Mouse (Mus musculus): ENCODE measurements around the gene Car11. TPM values are rescaled to one million over a fixed set of nuclear protein-coding genes. Genes with fewer than 3 reads are reported as not detected.

Gene Car11
- total RNA-seq, 2 experiments from 2014 or later = not detected

GRCm38 (mm10) chr7:45720413-45721233, 21.0 kb downstream of the Car11 start, which contains the start of gene Fam83e:
Fam83e (plus strand) TSS chr7:45721212.
- no peak for ATAC-seq (replicated peaks; ENCODE audit: poor library complexity, severe bottlenecking)

GRCm38 (mm10) chr7:45721234-45721571, 21.6 kb downstream of the Car11 start:
- ATAC-seq (replicated peaks; ENCODE audit: poor library complexity, severe bottlenecking) = no peak

- ATAC-seq (replicated peaks; ENCODE audit: poor library complexity, severe bottlenecking) = no peak
Observed at GRCm38 (mm10) chr7:45721642-45722347, 22.2 kb downstream of the Car11 start.

GRCm38 (mm10) chr7:45722348-45722713, 22.7 kb downstream of the Car11 start:
- no peak for ATAC-seq (replicated peaks; ENCODE audit: poor library complexity, severe bottlenecking)

DNA sequence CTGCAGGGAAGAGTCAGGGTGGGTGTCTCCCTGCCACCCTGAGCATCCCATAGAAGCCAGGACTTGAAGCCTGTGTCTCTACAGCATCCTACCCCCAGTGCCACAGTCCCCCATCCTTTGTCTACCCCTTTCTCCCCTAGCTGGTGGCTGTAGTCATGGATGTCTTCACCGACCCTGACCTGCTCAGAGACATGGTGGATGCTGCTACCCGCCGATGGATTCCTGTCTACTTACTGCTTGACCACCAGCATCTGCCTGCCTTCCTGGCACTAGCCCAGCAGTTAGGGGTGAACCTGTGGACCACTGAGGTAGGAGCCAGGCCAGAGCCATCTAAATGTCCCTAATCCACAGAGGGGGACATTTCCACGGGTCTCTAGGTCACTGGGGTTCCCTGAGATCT, 23.7 kb downstream of the Car11 start:
- ATAC-seq (replicated peaks; ENCODE audit: poor library complexity, severe bottlenecking) = no peak

- ATAC-seq (replicated peaks; ENCODE audit: poor library complexity, severe bottlenecking) = no peak
Observed at GRCm38 (mm10) chr7:45723781-45724180, 24.1 kb downstream of the Car11 start.

GRCm38 (mm10) chr7:45725151-45725550, 25.5 kb downstream of the Car11 start:
- ATAC-seq (replicated peaks; ENCODE audit: poor library complexity, severe bottlenecking) = no peak

DNA sequence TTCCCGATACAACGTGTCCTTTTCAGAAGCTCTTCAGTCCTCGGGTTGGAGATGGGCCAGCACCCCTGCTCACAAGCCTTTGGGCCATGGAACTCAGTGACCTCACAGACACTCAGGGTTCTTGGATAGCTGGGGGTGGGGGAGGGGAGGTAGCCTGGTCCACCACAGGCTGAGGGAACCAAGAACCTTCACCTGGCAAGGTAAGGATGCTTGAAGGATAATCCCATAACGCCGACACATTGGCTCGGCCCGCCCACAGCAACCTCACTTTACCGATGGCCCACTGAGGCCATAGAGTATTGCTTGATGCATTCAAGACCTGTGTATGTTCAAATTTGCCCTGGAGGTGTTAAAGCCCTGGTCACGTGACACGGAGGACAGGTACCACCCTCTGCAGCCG, 26.1 kb downstream of the Car11 start, which contains the start of gene Spaca4:
TSS of gene Spaca4 (minus strand) at position 101 of the 400 bp plus-strand sequence.
- no peak for ATAC-seq (replicated peaks; ENCODE audit: poor library complexity, severe bottlenecking)

GRCm38 (mm10) chr7:45726419-45726818, 26.8 kb downstream of the Car11 start:
- no peak for ATAC-seq (replicated peaks; ENCODE audit: poor library complexity, severe bottlenecking)

GRCm38 (mm10) chr7:45727625-45728024, 28.0 kb downstream of the Car11 start:
- ATAC-seq (replicated peaks; ENCODE audit: poor library complexity, severe bottlenecking) = no peak

DNA sequence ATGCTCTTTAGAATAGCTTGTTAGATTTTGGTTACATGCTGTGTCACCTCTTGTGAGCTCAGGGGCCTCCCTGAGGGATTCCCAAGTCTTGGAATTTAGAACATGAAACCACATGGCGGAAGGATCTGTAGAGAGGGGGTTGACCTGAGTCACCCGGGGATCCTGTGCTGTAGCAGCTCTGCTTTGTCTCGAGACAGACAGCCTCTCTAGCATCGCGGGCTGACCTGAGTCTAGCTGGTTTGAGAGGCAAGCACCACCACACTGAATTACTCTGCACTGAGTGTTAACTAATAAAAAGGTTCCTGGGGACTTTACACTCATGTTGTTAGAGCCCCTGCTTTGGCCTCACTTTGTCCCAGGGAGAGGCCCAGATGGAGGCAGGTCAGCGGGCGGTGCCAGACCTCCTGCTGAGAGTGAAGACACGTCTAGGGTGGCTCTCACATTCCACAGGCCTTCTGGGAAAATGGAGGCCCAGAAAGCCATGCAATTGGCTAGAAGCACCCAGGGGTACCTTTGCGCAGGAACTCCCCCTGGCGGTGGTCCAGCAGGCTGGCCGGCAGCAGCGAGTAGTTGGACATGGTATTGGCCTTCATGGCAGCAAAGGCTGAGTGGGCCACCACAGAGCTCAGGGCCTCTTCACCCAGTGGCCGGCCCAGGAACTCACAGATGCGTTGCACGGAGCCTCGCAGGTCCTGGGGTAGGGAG, 31.2 kb downstream of the Car11 start:
- peak; percentile 82 for ATAC-seq (replicated peaks; ENCODE audit: poor library complexity, severe bottlenecking)

DNA sequence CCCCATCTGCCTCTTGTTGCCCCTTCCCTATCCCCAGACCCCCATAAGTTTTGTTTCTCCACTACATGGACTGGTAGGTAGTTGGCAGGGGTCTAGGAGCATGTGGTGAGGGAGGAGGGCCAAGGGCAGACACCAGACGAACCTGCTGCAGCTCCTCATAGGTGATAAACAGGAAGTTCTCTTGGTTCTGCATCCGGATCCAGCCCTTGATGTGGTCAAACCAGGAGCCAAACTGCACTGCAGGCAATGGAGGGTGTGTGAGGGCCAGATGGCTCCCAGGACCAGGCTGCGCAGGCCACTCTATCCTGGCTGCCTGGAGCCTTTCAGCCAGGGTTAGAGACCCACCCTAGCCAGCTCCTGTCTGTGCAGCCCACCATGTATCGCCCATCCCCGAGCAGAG, 33.8 kb downstream of the Car11 start:
- ATAC-seq (replicated peaks; ENCODE audit: poor library complexity, severe bottlenecking) = 0 out of 2 replicates have a peak, but pooled peaks have one; percentile 20

DNA sequence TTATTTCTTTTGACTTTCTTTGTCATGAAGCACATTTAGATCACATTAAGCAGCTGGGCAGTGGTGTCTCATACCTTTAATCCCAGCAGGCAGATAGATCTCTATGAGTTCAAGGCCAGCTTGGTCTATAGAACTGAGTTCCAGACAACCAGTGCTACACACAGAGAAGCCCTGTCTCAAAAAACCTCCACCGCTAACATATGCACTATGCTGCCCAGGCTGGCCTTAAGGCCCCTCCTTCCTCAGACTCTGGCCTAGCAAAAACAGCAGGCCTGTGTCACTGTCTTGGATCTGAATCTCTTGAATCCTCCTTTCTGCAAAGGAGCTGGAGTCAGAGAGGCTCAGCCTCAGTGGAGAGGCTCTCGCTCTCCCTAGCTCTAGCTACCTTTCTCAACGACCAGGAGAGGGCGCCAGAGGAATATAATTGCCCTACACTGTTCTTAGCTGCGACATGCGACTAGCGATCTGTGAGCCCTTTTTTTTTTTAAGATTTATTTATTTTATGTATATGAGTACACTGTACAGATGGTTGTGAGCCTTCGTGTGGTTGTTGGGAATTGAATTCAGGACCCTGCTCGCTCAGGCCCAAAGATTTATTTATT, 39.6 kb downstream of the Car11 start:
- peak; percentile 47 for ATAC-seq (replicated peaks; ENCODE audit: poor library complexity, severe bottlenecking)

DNA sequence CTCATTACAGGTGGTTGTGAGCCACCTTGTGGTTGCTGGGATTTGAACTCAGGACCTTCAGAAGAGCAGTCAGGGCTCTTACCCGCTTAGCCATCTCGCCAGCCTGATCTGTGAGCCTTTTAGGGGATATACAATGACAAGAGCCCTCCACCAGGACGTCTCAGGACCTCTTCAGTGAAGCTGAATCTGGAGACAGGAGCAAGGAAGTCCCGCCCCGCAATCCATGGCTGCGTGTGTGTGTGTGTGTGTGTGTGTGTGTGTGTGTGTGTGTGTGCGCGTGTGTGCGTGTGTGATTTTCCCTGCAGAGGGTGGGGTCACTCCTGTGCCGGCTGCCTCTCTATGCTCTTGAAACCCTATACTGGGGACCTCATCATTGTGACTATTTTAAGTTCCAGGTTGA, 40.2 kb downstream of the Car11 start:
- ATAC-seq (replicated peaks; ENCODE audit: poor library complexity, severe bottlenecking) = no peak

- ATAC-seq (replicated peaks; ENCODE audit: poor library complexity, severe bottlenecking) = peak; percentile 39
Observed at GRCm38 (mm10) chr7:45741308-45741707, 41.7 kb downstream of the Car11 start.

DNA sequence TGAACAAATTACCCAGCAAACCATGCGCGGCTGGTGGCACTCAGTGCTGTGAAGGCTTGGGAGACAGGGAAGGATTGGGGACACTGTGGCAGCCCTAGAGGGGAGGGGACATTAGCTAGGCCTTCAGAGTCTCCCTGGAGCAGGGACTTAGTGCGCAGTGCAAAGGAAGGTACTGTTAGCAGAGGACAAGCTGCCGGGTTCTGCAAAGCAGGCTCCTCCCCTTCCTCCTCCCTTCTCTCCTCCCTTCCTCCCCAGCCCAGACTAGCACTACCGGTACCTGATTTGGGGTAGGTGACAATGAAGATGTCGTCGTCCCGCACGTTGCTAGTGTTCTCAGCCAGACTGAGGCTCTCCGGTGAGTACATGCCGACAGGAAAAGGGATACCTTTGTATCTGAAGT, 42.1 kb downstream of the Car11 start:
- ATAC-seq (replicated peaks; ENCODE audit: poor library complexity, severe bottlenecking) = peak; percentile 71

- peak; percentile 60 for ATAC-seq (replicated peaks; ENCODE audit: poor library complexity, severe bottlenecking)
Observed at GRCm38 (mm10) chr7:45742338-45742737, 42.7 kb downstream of the Car11 start.

- ATAC-seq (replicated peaks; ENCODE audit: poor library complexity, severe bottlenecking) = peak; percentile 48
Observed at GRCm38 (mm10) chr7:45744387-45744786, 44.7 kb downstream of the Car11 start.

DNA sequence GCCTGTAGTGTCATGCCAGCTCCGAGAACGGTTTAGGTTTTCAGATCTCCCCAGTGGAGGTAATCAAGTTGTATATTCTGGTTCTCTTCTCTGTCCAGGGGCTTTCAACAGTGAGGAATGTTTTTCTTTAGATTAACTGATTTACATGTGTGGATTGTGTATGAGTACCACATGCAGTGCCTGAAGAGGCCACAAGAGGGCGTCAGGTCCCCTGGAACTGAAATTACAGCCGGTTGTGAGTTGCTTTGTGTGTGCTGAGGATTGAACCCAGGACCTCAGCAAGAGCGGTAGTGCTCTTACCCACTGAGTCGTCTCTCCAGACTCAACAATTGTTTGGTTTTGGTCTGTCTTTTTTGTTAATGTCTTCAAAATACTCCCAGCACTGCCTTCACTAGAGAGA, 46.9 kb downstream of the Car11 start:
- ATAC-seq (replicated peaks; ENCODE audit: poor library complexity, severe bottlenecking) = no peak

- ATAC-seq (replicated peaks; ENCODE audit: poor library complexity, severe bottlenecking) = no peak
Observed at GRCm38 (mm10) chr7:45747450-45747849, 47.8 kb downstream of the Car11 start.

DNA sequence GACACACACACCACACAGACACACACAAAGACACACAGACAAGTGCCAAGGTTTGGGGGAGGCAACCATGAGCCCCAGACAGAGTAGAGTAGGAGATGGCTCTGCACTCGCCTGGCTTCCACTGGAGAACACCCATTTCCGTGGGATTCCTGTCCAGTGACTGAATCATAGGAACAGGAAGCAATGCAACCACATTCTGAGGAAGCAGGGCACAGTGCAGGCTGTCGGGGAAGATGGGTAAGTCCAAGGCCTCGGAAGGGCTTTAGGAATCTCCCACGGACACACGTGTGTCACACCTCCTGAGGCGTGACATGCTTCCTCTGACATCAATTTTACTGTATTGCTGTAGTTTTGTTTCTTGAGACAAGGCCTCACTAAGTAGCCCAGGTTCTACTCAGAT, 48.5 kb downstream of the Car11 start:
- ATAC-seq (replicated peaks; ENCODE audit: poor library complexity, severe bottlenecking) = no peak
